Mouse (Mus musculus) heart, embryonic 16.5 days (tissue): ENCODE measurements around the gene Notch2. TPM values are rescaled to one million over a fixed set of nuclear protein-coding genes. Genes with fewer than 3 reads are reported as not detected.

Source experiments
- ATAC-seq: fragments of 200-750 bp; cut with Nextera tagmentation; replicated peaks from 2 replicates; pipeline ENCODE4 v1.8.0; 2017; ENCODE audit warnings: moderate number of reproducible peaks; ENCODE audit not compliant: insufficient read depth, low FRiP score; ENCODE audit errors: extremely low read depth
- H3K27ac ChIP-seq: fragments of 300-500 bp; sonication (generic); 2 replicates; pipeline ENCODE4 v1.5.1; 2014; ENCODE audit warnings: mild to moderate bottlenecking, low read length, control low read depth, moderate library complexity
- H3K27me3 ChIP-seq: fragments of 300-500 bp; sonication (generic); 2 replicates; pipeline ENCODE4 v1.6.1; 2014; ENCODE audit warnings: low read length, mixed read lengths; ENCODE audit not compliant: control insufficient read depth, insufficient read depth
- H3K36me3 ChIP-seq: fragments of 300-500 bp; sonication (generic); 2 replicates; pipeline ENCODE4 v1.6.1; 2014; ENCODE audit not compliant: control insufficient read depth, insufficient read depth
- H3K4me1 ChIP-seq: fragments of 300-500 bp; sonication (generic); 2 replicates; pipeline ENCODE4 v1.6.1; 2014; ENCODE audit warnings: low read length, mixed read lengths; ENCODE audit not compliant: control insufficient read depth, insufficient read depth
- H3K4me2 ChIP-seq: fragments of 300-500 bp; sonication (generic); 2 replicates; pipeline ENCODE4 v1.6.1; 2014; ENCODE audit warnings: low read depth, mild to moderate bottlenecking, control low read depth, low read length
- H3K4me3 ChIP-seq: fragments of 300-500 bp; sonication (generic); 2 replicates; pipeline ENCODE4 v1.5.1; 2014; ENCODE audit warnings: mild to moderate bottlenecking, control low read depth, low read length
- H3K9ac ChIP-seq: fragments of 300-500 bp; sonication (generic); 2 replicates; pipeline ENCODE4 v1.6.1; 2014; ENCODE audit warnings: low read length, control low read depth
- H3K9me3 ChIP-seq: fragments of 300-500 bp; sonication (generic); replicated peaks from 2 replicates; pipeline ENCODE4 v1.6.1; 2016; ENCODE audit warnings: low read length; ENCODE audit not compliant: control insufficient read depth
- WGBS: fragments of 180-500 bp; shearing (Covaris S2); extraction: QIAGEN DNeasy Blood & Tissue Kit; methylation state at CpG from one replicate; pipeline ENCODE4 v1.1.7; 2014; 5-methylcytosine and 5-hydroxymethylcytosine counted together
- polyA plus RNA-seq: library from polyadenylated mRNA; unstranded; fragments of >200 nt; fragmentation: Nextera tagmentation; extraction: Ambion mirVana; gene quantifications from 2 replicates; pipeline ENCODE4 v1.2.1, GENCODE M21; 2015

Gene Notch2
- polyA plus RNA-seq, 1 experiment from 2014 or later: 10.5 TPM

DNA sequence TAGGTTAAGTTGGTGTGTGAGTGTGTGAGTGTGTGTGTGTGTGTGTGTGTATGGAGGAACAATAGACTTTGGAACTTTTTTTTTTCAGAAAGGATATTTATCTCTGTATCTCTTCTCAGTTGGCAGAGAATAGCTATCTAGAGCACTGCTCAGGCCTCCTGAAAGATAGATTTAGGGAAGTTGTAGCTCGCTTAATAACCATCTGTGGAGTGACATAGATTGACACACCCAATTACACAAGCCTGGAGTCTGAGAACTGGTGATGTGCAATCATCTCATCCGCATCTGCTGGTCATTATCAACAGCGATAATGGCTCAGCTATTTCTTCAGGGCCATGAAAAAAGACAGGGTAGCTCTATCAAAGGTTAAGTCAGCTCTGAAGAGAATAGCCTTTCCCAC is 18.9 kb downstream of the Notch2 start:
- H3K4me3 ChIP-seq: no peak overlapping the region
- H3K9me3 ChIP-seq: no peaks in the 10 kb centered on the region
- H3K27me3 ChIP-seq: no peaks in the 10 kb centered on the region
- no peak overlapping the region for H3K27ac ChIP-seq
- H3K4me1 ChIP-seq: peaks cover 55% of the 10 kb centered on the region
- no peak overlapping the region for H3K4me2 ChIP-seq
- H3K36me3 ChIP-seq: no peaks in the 10 kb centered on the region
- H3K9ac ChIP-seq: no peak overlapping the region
- ATAC-seq: no peak
- WGBS: 77% methylated on average over 3 of the region's 3 CpGs

GRCm38 (mm10) chr3:98032944-98033343 is 19.6 kb downstream of the Notch2 start:
- peaks cover 52% of the 10 kb centered on the region for H3K4me1 ChIP-seq
- no peaks in the 10 kb centered on the region for H3K36me3 ChIP-seq
- H3K9me3 ChIP-seq: no peaks in the 10 kb centered on the region
- peak overlapping the region; percentile 11; the same call in 1 of the 2 replicates for H3K27ac ChIP-seq
- no peaks in the 10 kb centered on the region for H3K27me3 ChIP-seq
- no peak overlapping the region for H3K4me2 ChIP-seq
- ATAC-seq: peak; percentile 20; the same call in 1 of the 2 replicates
- H3K9ac ChIP-seq: no peak overlapping the region
- 44% methylated on average over 5 of the region's 5 CpGs for WGBS
- no peak overlapping the region for H3K4me3 ChIP-seq

- Histone ChIP-seq H3K27me3 (no peaks in the 10 kb centered on the region), H3K4me3 (no peak overlapping the region), H3K9me3 (no peaks in the 10 kb centered on the region), H3K9ac (no peak overlapping the region), H3K36me3 (no peaks in the 10 kb centered on the region), H3K4me2 (no peak overlapping the region), H3K4me1 (peaks cover 55% of the 10 kb centered on the region), H3K27ac (peak overlapping the region; percentile 20; the same call in 1 of the 2 replicates)
- ATAC-seq: 0 out of 2 replicates have a peak, but pooled peaks have one; percentile 15
- WGBS: 36% methylated on average over 15 of the region's 15 CpGs
Measured at GRCm38 (mm10) chr3:98034622-98035593, 21.6 kb downstream of the Notch2 start.

DNA sequence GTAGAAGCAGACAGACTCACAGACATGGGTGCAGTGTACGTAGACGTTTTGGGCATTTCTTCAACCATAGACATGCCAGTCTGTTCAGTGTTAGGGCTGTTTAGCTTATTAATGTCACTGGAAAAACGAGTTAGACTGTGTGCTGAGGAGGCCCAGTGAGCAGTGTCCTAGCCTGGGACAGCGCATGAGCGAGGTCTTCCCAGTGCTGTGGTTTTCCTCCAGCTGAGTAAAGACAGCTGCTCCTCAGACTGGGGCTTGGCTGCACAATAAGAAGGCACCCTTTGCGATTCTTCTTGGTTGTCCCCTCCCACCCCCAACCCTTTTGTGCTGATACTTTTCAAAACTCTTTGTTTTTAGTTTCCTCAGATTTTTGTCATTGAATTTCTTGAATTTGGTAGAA is 22.8 kb downstream of the Notch2 start:
- H3K4me2 ChIP-seq: no peak overlapping the region
- H3K36me3 ChIP-seq: no peaks in the 10 kb centered on the region
- WGBS: 61% methylated on average over 6 of the region's 6 CpGs
- no peak overlapping the region for H3K9ac ChIP-seq
- no peak overlapping the region for H3K27ac ChIP-seq
- H3K9me3 ChIP-seq: no peaks in the 10 kb centered on the region
- no peaks in the 10 kb centered on the region for H3K27me3 ChIP-seq
- H3K4me1 ChIP-seq: peaks cover 58% of the 10 kb centered on the region
- ATAC-seq: no peak
- no peak overlapping the region for H3K4me3 ChIP-seq

GRCm38 (mm10) chr3:98037151-98037550 is 23.8 kb downstream of the Notch2 start:
- Histone ChIP-seq H3K27me3 (no peaks in the 10 kb centered on the region), H3K9me3 (no peaks in the 10 kb centered on the region), H3K36me3 (no peaks in the 10 kb centered on the region), H3K9ac (no peak overlapping the region), H3K4me3 (no peak overlapping the region), H3K4me2 (no peak overlapping the region), H3K4me1 (peaks cover 59% of the 10 kb centered on the region), H3K27ac (no peak overlapping the region)
- 75% methylated on average over 7 of the region's 7 CpGs for WGBS
- ATAC-seq: no peak

DNA sequence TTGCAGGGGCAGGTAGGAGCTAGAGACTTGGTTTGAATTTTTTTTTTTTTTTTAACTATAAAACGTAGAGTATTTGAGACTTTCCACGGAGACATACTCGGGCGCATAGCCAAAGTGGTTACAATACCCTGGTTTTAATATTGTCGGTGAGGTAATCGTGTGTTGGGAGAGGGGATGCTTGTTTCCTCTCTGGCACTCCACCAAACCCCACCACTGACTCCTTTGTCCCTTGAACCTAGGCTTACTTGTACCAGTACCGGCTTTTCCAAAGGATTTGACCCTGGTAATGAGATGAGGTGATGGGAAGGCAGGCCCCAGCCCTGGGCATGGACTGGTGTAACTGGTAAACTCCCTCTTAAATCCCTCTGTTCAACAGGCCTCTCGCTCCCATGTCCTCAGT is 25.3 kb downstream of the Notch2 start:
- H3K36me3 ChIP-seq: no peaks in the 10 kb centered on the region
- no peak overlapping the region for H3K4me2 ChIP-seq
- no peak overlapping the region for H3K9ac ChIP-seq
- 0 out of 2 replicates have a peak overlapping the region, but pooled peaks have one; percentile 32 for H3K27ac ChIP-seq
- H3K27me3 ChIP-seq: no peaks in the 10 kb centered on the region
- no peak for ATAC-seq
- 50% methylated on average over 8 of the region's 8 CpGs for WGBS
- no peaks in the 10 kb centered on the region for H3K9me3 ChIP-seq
- no peak overlapping the region for H3K4me3 ChIP-seq
- H3K4me1 ChIP-seq: peaks cover 66% of the 10 kb centered on the region

GRCm38 (mm10) chr3:98039223-98039622 is 25.9 kb downstream of the Notch2 start:
- Histone ChIP-seq H3K4me1 (peaks cover 71% of the 10 kb centered on the region), H3K9ac (no peak overlapping the region), H3K27ac (peak overlapping the region; percentile 61; the same call in 1 of the 2 replicates), H3K4me3 (no peak overlapping the region), H3K9me3 (no peaks in the 10 kb centered on the region), H3K4me2 (no peak overlapping the region), H3K36me3 (no peaks in the 10 kb centered on the region), H3K27me3 (no peaks in the 10 kb centered on the region)
- 54% methylated on average over 5 of the region's 5 CpGs for WGBS
- no peak for ATAC-seq

DNA sequence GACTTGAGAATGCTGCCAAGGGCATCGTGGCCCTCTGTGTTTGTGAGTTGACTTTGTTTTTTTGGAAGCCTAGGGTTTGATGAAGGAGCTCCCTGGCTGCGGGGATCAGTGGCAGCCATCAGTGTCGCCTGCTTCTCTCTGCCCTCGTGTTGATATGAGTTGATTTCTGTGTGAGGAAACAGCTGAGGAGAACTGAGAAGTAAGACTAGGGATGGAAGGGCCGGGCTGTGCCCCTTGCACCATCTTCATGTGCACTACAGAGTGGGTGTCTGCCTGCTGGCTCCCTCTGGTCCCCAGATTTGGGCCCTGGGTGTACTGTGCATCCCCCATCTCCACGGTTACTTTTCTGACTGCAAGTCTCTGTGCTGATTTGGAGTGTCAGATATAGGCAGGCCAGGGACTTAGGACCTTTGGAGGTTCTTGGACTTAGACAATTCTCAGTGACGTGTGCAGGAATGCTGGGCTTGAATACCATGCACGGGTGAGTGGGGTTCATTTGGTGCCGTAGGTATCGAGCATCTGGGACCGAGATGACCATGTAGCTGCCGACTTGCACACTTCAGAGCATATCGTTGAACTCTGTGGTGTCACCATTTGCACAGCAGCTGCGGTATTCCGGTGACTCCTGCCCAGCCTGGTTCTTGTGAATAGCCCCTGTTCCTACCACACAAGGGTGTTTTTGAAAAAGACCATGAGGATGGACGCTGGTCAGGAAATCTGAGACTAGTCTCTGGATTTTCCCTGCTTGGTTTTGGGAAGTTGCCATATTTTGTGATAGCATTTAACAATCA is 26.5 kb downstream of the Notch2 start:
- H3K27ac ChIP-seq: peak overlapping the region; percentile 61
- no peak for ATAC-seq
- no peak overlapping the region for H3K4me3 ChIP-seq
- peaks cover 66% of the 10 kb centered on the region for H3K4me1 ChIP-seq
- H3K4me2 ChIP-seq: no peak overlapping the region
- no peaks in the 10 kb centered on the region for H3K36me3 ChIP-seq
- 0 out of 2 replicates have a peak overlapping the region, but pooled peaks have one; percentile 7 for H3K9ac ChIP-seq
- H3K9me3 ChIP-seq: no peaks in the 10 kb centered on the region
- no peaks in the 10 kb centered on the region for H3K27me3 ChIP-seq
- WGBS: 50% methylated on average over 16 of the region's 16 CpGs
